Mouse (Mus musculus): ENCODE results near the gene Mprip. TPM values are rescaled to one million over a fixed set of nuclear protein-coding genes. Genes with fewer than 3 reads are reported as not detected.
A peak's percentile ranks its signal among the peaks of the same experiment; 100 is the strongest.

Gene Mprip
- polyA plus RNA-seq, 1 experiment from 2014 or later, result 87.9 TPM

- no peak overlapping the region for H3K9ac ChIP-seq
- H3K27me3 ChIP-seq, result no peaks in the 10 kb centered on the region
- no peaks in the 10 kb centered on the region for H3K9me3 ChIP-seq
- no peak overlapping the region for H3K27ac ChIP-seq
- 95% methylated on average over 5 of the region's 5 CpGs for WGBS
- ATAC-seq (ENCODE audit: insufficient number of reproducible peaks, insufficient read depth, low FRiP score, low TSS enrichment), result no peak
- no peaks in the 10 kb centered on the region; the same call in 1 of the 2 replicates for H3K4me1 ChIP-seq
- no peak overlapping the region for H3K4me2 ChIP-seq (replicated peaks)
- peaks cover 4% of the 10 kb centered on the region; the same call in 1 of the 2 replicates for H3K36me3 ChIP-seq
- no peak overlapping the region for H3K4me3 ChIP-seq
Measured at GRCm38 (mm10) chr11:59680111-59680510, 19.0 kb downstream of the Mprip start.

GRCm38 (mm10) chr11:59684956-59685355, 23.9 kb downstream of the Mprip start:
- no peak overlapping the region for H3K4me3 ChIP-seq
- H3K36me3 ChIP-seq, result peaks cover 4% of the 10 kb centered on the region; the same call in 1 of the 2 replicates
- H3K4me2 ChIP-seq (replicated peaks), result no peak overlapping the region
- 93% methylated on average over 6 of the region's 6 CpGs for WGBS
- H3K9me3 ChIP-seq, result no peaks in the 10 kb centered on the region
- H3K9ac ChIP-seq, result no peak overlapping the region
- ATAC-seq (ENCODE audit: insufficient number of reproducible peaks, insufficient read depth, low FRiP score, low TSS enrichment), result no peak
- H3K27me3 ChIP-seq, result no peaks in the 10 kb centered on the region
- no peak overlapping the region for H3K27ac ChIP-seq
- no peaks in the 10 kb centered on the region; the same call in 1 of the 2 replicates for H3K4me1 ChIP-seq

- no peaks in the 10 kb centered on the region for H3K27me3 ChIP-seq
- H3K27ac ChIP-seq, result no peak overlapping the region
- H3K4me1 ChIP-seq, result 0 out of 2 replicates have a peak, but pooled peaks cover 6% of the 10 kb centered on the region
- no peak overlapping the region for H3K9ac ChIP-seq
- no peak for ATAC-seq (ENCODE audit: insufficient number of reproducible peaks, insufficient read depth, low FRiP score, low TSS enrichment)
- peaks cover 18% of the 10 kb centered on the region for H3K36me3 ChIP-seq
- H3K9me3 ChIP-seq, result no peaks in the 10 kb centered on the region
- 100% methylated on average over 1 of the region's 1 CpGs for WGBS
- H3K4me3 ChIP-seq, result no peak overlapping the region
- no peak overlapping the region for H3K4me2 ChIP-seq (replicated peaks)
Measured at GRCm38 (mm10) chr11:59694533-59694932, 33.4 kb downstream of the Mprip start.

- Histone ChIP-seq H3K9me3 (no peaks in the 10 kb centered on the region), H3K4me1 (0 out of 2 replicates have a peak, but pooled peaks cover 6% of the 10 kb centered on the region), H3K4me2 (replicated peaks) (no peak overlapping the region)
Measured at GRCm38 (mm10) chr11:59695550-59695949, 34.4 kb downstream of the Mprip start.

GRCm38 (mm10) chr11:59697572-59697971, 36.5 kb downstream of the Mprip start:
- Histone ChIP-seq H3K27me3 (no peaks in the 10 kb centered on the region), H3K4me1 (0 out of 2 replicates have a peak, but pooled peaks cover 6% of the 10 kb centered on the region), H3K4me2 (replicated peaks) (no peak overlapping the region), H3K36me3 (peaks cover 26% of the 10 kb centered on the region), H3K27ac (no peak overlapping the region), H3K9ac (no peak overlapping the region), H3K4me3 (no peak overlapping the region), H3K9me3 (no peaks in the 10 kb centered on the region)
- 95% methylated on average over 1 of the region's 1 CpGs for WGBS
- no peak for ATAC-seq (ENCODE audit: insufficient number of reproducible peaks, insufficient read depth, low FRiP score, low TSS enrichment)

More at GRCm38 (mm10) chr11:59695550-59695949, 34.4 kb downstream of the Mprip start:
- Histone ChIP-seq H3K27ac (no peak overlapping the region), H3K9ac (no peak overlapping the region), H3K27me3 (no peaks in the 10 kb centered on the region), H3K4me3 (no peak overlapping the region), H3K36me3 (peaks cover 18% of the 10 kb centered on the region)
- ATAC-seq (ENCODE audit: insufficient number of reproducible peaks, insufficient read depth, low FRiP score, low TSS enrichment), result no peak

GRCm38 (mm10) chr11:59700787-59701186, 39.7 kb downstream of the Mprip start:
- 97% methylated on average over 1 of the region's 1 CpGs for WGBS

GRCm38 (mm10) chr11:59705113-59705512, 44.0 kb downstream of the Mprip start:
- 88% methylated on average over 2 of the region's 2 CpGs for WGBS
- Histone ChIP-seq H3K9me3 (no peaks in the 10 kb centered on the region), H3K4me2 (replicated peaks) (no peak overlapping the region), H3K27ac (no peak overlapping the region), H3K4me3 (no peak overlapping the region), H3K9ac (no peak overlapping the region), H3K4me1 (peaks cover 25% of the 10 kb centered on the region), H3K36me3 (peaks cover 21% of the 10 kb centered on the region; the same call in 1 of the 2 replicates), H3K27me3 (no peaks in the 10 kb centered on the region)
- no peak for ATAC-seq (ENCODE audit: insufficient number of reproducible peaks, insufficient read depth, low FRiP score, low TSS enrichment)

More at GRCm38 (mm10) chr11:59700787-59701186, 39.7 kb downstream of the Mprip start:
- H3K9ac ChIP-seq, result no peak overlapping the region
- H3K9me3 ChIP-seq, result no peaks in the 10 kb centered on the region
- no peak for ATAC-seq (ENCODE audit: insufficient number of reproducible peaks, insufficient read depth, low FRiP score, low TSS enrichment)
- no peak overlapping the region for H3K4me2 ChIP-seq (replicated peaks)
- no peak overlapping the region for H3K4me3 ChIP-seq
- peaks cover 36% of the 10 kb centered on the region for H3K36me3 ChIP-seq
- H3K27ac ChIP-seq, result no peak overlapping the region
- H3K4me1 ChIP-seq, result peaks cover 4% of the 10 kb centered on the region; the same call in 1 of the 2 replicates
- no peaks in the 10 kb centered on the region for H3K27me3 ChIP-seq

GRCm38 (mm10) chr11:59707481-59707880, 46.4 kb downstream of the Mprip start:
- no peak overlapping the region for H3K4me3 ChIP-seq
- WGBS, result 27% methylated on average over 2 of the region's 2 CpGs
- peak overlapping the region; percentile 21; the same call in 1 of the 2 replicates for H3K4me2 ChIP-seq (replicated peaks)

GRCm38 (mm10) chr11:59707931-59708611, 47.0 kb downstream of the Mprip start:
- H3K9ac ChIP-seq, result no peak overlapping the region
- 33% methylated on average over 11 of the region's 11 CpGs for whole genome bisulfite sequencing
- peak overlapping the region; percentile 21; the same call in 1 of the 2 replicates for H3K4me2 ChIP-seq (replicated peaks)
- no peaks in the 10 kb centered on the region for H3K27me3 ChIP-seq
- peaks cover 25% of the 10 kb centered on the region for H3K4me1 ChIP-seq
- peak overlapping the region; percentile 90 for H3K27ac ChIP-seq
- H3K36me3 ChIP-seq, result peaks cover 10% of the 10 kb centered on the region; the same call in 1 of the 2 replicates
- no peak overlapping the region for H3K4me3 ChIP-seq
- peak; percentile 60; the same call in 1 of the 2 replicates for ATAC-seq (ENCODE audit: insufficient number of reproducible peaks, insufficient read depth, low FRiP score, low TSS enrichment)
- no peaks in the 10 kb centered on the region for H3K9me3 ChIP-seq

More at GRCm38 (mm10) chr11:59707481-59707880, 46.4 kb downstream of the Mprip start:
- Histone ChIP-seq H3K36me3 (peaks cover 14% of the 10 kb centered on the region; the same call in 1 of the 2 replicates), H3K27ac (peak overlapping the region; percentile 90), H3K4me1 (peaks cover 25% of the 10 kb centered on the region), H3K27me3 (no peaks in the 10 kb centered on the region), H3K9ac (no peak overlapping the region), H3K9me3 (no peaks in the 10 kb centered on the region)
- ATAC-seq (ENCODE audit: insufficient number of reproducible peaks, insufficient read depth, low FRiP score, low TSS enrichment), result no peak

- H3K4me2 ChIP-seq (replicated peaks), result no peak overlapping the region
- no peaks in the 10 kb centered on the region for H3K9me3 ChIP-seq
- H3K36me3 ChIP-seq, result no peaks in the 10 kb centered on the region
- 78% methylated on average over 3 of the region's 3 CpGs for WGBS
- no peaks in the 10 kb centered on the region for H3K27me3 ChIP-seq
- no peak overlapping the region for H3K4me3 ChIP-seq
- H3K9ac ChIP-seq, result no peak overlapping the region
- no peak overlapping the region for H3K27ac ChIP-seq
- H3K4me1 ChIP-seq, result no peaks in the 10 kb centered on the region
- ATAC-seq (ENCODE audit: insufficient number of reproducible peaks, insufficient read depth, low FRiP score, low TSS enrichment), result no peak
Measured at GRCm38 (mm10) chr11:59715424-59715840, 54.3 kb downstream of the Mprip start.

GRCm38 (mm10) chr11:59717801-59718291, 56.7 kb downstream of the Mprip start:
- no peaks in the 10 kb centered on the region for H3K36me3 ChIP-seq
- H3K9ac ChIP-seq, result no peak overlapping the region
- WGBS, result 88% methylated on average over 4 of the region's 4 CpGs
- no peaks in the 10 kb centered on the region for H3K9me3 ChIP-seq
- no peak overlapping the region for H3K4me3 ChIP-seq
- 0 out of 2 replicates have a peak, but pooled peaks cover 3% of the 10 kb centered on the region for H3K4me1 ChIP-seq
- H3K27ac ChIP-seq, result no peak overlapping the region
- no peak for ATAC-seq (ENCODE audit: insufficient number of reproducible peaks, insufficient read depth, low FRiP score, low TSS enrichment)
- no peak overlapping the region for H3K4me2 ChIP-seq (replicated peaks)
- no peaks in the 10 kb centered on the region for H3K27me3 ChIP-seq

GRCm38 (mm10) chr11:59719185-59719584, 58.1 kb downstream of the Mprip start:
- H3K27ac ChIP-seq, result no peak overlapping the region
- 94% methylated on average over 5 of the region's 5 CpGs for WGBS
- 0 out of 2 replicates have a peak, but pooled peaks cover 3% of the 10 kb centered on the region for H3K4me1 ChIP-seq
- H3K27me3 ChIP-seq, result no peaks in the 10 kb centered on the region
- no peak overlapping the region for H3K4me2 ChIP-seq (replicated peaks)
- H3K9ac ChIP-seq, result no peak overlapping the region
- no peaks in the 10 kb centered on the region for H3K36me3 ChIP-seq
- no peaks in the 10 kb centered on the region for H3K9me3 ChIP-seq
- H3K4me3 ChIP-seq, result no peak overlapping the region
- ATAC-seq (ENCODE audit: insufficient number of reproducible peaks, insufficient read depth, low FRiP score, low TSS enrichment), result no peak

Data from embryonic facial prominence, embryonic 12.5 days (tissue).